Mouse (Mus musculus) intestine, embryonic 14.5 days (tissue): Measurements from ENCODE around the gene Lgals1. TPM values are rescaled to one million over a fixed set of nuclear protein-coding genes. Genes with fewer than 3 reads are reported as not detected.

ENCODE experiments used
- ATAC-seq: fragments of 200-750 bp; cut with Nextera tagmentation; replicated peaks from 2 replicates; pipeline ENCODE4 v1.8.0; 2017; ENCODE audit warnings: low read depth, moderate number of reproducible peaks, moderate TSS enrichment, moderate library complexity; ENCODE audit not compliant: low FRiP score, low TSS enrichment
- DNase-seq: peaks from one replicate; pipeline ENCODE4 v3.0.0-alpha.2; 2018; ENCODE audit warnings: low spot score
- H3K27ac ChIP-seq: fragments of 300-500 bp; sonication (generic); 2 replicates; pipeline ENCODE4 v1.5.1; 2014; ENCODE audit warnings: low read depth, mild to moderate bottlenecking, control low read depth
- H3K27me3 ChIP-seq: fragments of 300-500 bp; sonication (generic); replicated peaks from 2 replicates; pipeline ENCODE4 v1.6.1; 2014; ENCODE audit warnings: low read length, control low read depth; ENCODE audit not compliant: control insufficient read depth, insufficient read depth
- H3K36me3 ChIP-seq: fragments of 300-500 bp; sonication (generic); 2 replicates; pipeline ENCODE4 v1.6.1; 2014; ENCODE audit warnings: low read length, control low read depth; ENCODE audit not compliant: control insufficient read depth, insufficient read depth
- H3K4me1 ChIP-seq: fragments of 300-500 bp; sonication (generic); replicated peaks from 2 replicates; pipeline ENCODE4 v1.6.1; 2014; ENCODE audit warnings: low read length, control low read depth, mixed read lengths; ENCODE audit not compliant: control insufficient read depth, insufficient read depth
- H3K4me2 ChIP-seq: fragments of 300-500 bp; sonication (generic); 2 replicates; pipeline ENCODE4 v1.6.1; 2014; ENCODE audit warnings: low read length
- H3K4me3 ChIP-seq: fragments of 300-500 bp; sonication (generic); 2 replicates; pipeline ENCODE4 v1.5.1; 2014; ENCODE audit warnings: low read depth, low read length, control low read depth, mixed read lengths
- H3K9ac ChIP-seq: fragments of 300-500 bp; sonication (generic); 2 replicates; pipeline ENCODE4 v1.6.1; 2014; ENCODE audit warnings: mild to moderate bottlenecking, low read length
- H3K9me3 ChIP-seq: fragments of 300-500 bp; sonication (generic); 2 replicates; pipeline ENCODE4 v1.6.1; 2016; ENCODE audit warnings: low read length, control low read depth; ENCODE audit not compliant: control insufficient read depth
- WGBS: fragments of 180-500 bp; shearing (Covaris S2); extraction: QIAGEN DNeasy Blood & Tissue Kit; methylation state at CpG from one replicate; pipeline ENCODE4 v1.1.7; 2014; 5-methylcytosine and 5-hydroxymethylcytosine counted together
- polyA plus RNA-seq: library from polyadenylated mRNA; unstranded; fragments of >200 nt; fragmentation: Nextera tagmentation; extraction: Ambion mirVana; gene quantifications from 2 replicates; pipeline ENCODE4 v1.2.1, GENCODE M21; 2014

The Lgals1 gene
- polyA plus RNA-seq, 1 experiment from 2014 or later: 1,194 TPM

GRCm38 (mm10) chr15:78927021-78927787 is 679 bp downstream of the Lgals1 start:
- H3K4me3 ChIP-seq: peak overlapping the region; percentile 64
- peaks cover 16% of the 10 kb centered on the region for H3K36me3 ChIP-seq
- no peaks in the 10 kb centered on the region for H3K9me3 ChIP-seq
- H3K9ac ChIP-seq: peak overlapping the region; percentile 61
- ATAC-seq (no peak), DNase-seq (peak; percentile 64)
- peak overlapping the region; percentile 92 for H3K4me2 ChIP-seq
- WGBS: 16% methylated on average over 15 of the region's 15 CpGs
- peaks cover 23% of the 10 kb centered on the region for H3K4me1 ChIP-seq
- H3K27me3 ChIP-seq: no peaks in the 10 kb centered on the region
- H3K27ac ChIP-seq: peak overlapping the region; percentile 94

GRCm38 (mm10) chr15:78927788-78928457 is 1.4 kb downstream of the Lgals1 start:
- peaks cover 16% of the 10 kb centered on the region for H3K36me3 ChIP-seq
- peak overlapping the region; percentile 64 for H3K4me3 ChIP-seq
- under 1% methylated on average over 35 of the region's 35 CpGs for WGBS
- H3K9me3 ChIP-seq: no peaks in the 10 kb centered on the region
- peaks cover 23% of the 10 kb centered on the region for H3K4me1 ChIP-seq
- ATAC-seq: peak; percentile 59
- peak overlapping the region; percentile 61 for H3K9ac ChIP-seq
- peak overlapping the region; percentile 92 for H3K4me2 ChIP-seq
- no peaks in the 10 kb centered on the region for H3K27me3 ChIP-seq
- DNase-seq: peak; percentile 88
- peak overlapping the region; percentile 94 for H3K27ac ChIP-seq

GRCm38 (mm10) chr15:78928539-78928938 is 2.0 kb downstream of the Lgals1 start:
- ATAC-seq: peak; percentile 5; the same call in 1 of the 2 replicates
- DNase-seq: no peak
- Histone ChIP-seq H3K36me3 (peaks cover 16% of the 10 kb centered on the region), H3K4me1 (peaks cover 23% of the 10 kb centered on the region), H3K4me2 (peak overlapping the region; percentile 92), H3K27ac (peak overlapping the region; percentile 94; the same call in 1 of the 2 replicates), H3K9me3 (no peaks in the 10 kb centered on the region), H3K9ac (peak overlapping the region; percentile 61; the same call in 1 of the 2 replicates), H3K4me3 (peak overlapping the region; percentile 64), H3K27me3 (no peaks in the 10 kb centered on the region)
- WGBS: 44% methylated on average over 8 of the region's 8 CpGs

- no peak overlapping the region for H3K9ac ChIP-seq
- no peak overlapping the region for H3K4me2 ChIP-seq
- DNase-seq: no peak
- H3K4me1 ChIP-seq: peaks cover 20% of the 10 kb centered on the region
- ATAC-seq: no peak
- no peak overlapping the region for H3K4me3 ChIP-seq
- 94% methylated on average over 6 of the region's 6 CpGs for WGBS
- no peak overlapping the region for H3K27ac ChIP-seq
- no peaks in the 10 kb centered on the region for H3K9me3 ChIP-seq
- peaks cover 16% of the 10 kb centered on the region for H3K36me3 ChIP-seq
- H3K27me3 ChIP-seq: no peaks in the 10 kb centered on the region
Measured at GRCm38 (mm10) chr15:78930192-78930706, 3.7 kb downstream of the Lgals1 start.

- peaks cover 16% of the 10 kb centered on the region for H3K36me3 ChIP-seq
- no peak overlapping the region for H3K4me3 ChIP-seq
- H3K4me2 ChIP-seq: no peak overlapping the region
- no peaks in the 10 kb centered on the region for H3K27me3 ChIP-seq
- H3K4me1 ChIP-seq: peaks cover 18% of the 10 kb centered on the region
- DNase-seq (no peak), ATAC-seq (no peak)
- H3K27ac ChIP-seq: no peak overlapping the region
- WGBS: 87% methylated on average over 7 of the region's 7 CpGs
- no peak overlapping the region for H3K9ac ChIP-seq
- H3K9me3 ChIP-seq: no peaks in the 10 kb centered on the region
Measured at GRCm38 (mm10) chr15:78930801-78931426, 4.4 kb downstream of the Lgals1 start.

- DNase-seq: peak; percentile 57
- Histone ChIP-seq H3K36me3 (peaks cover 16% of the 10 kb centered on the region), H3K27me3 (no peaks in the 10 kb centered on the region), H3K4me1 (peaks cover 15% of the 10 kb centered on the region), H3K27ac (no peak overlapping the region), H3K4me2 (no peak overlapping the region), H3K4me3 (no peak overlapping the region), H3K9me3 (no peaks in the 10 kb centered on the region), H3K9ac (no peak overlapping the region)
- ATAC-seq: no peak
- 23% methylated on average over 3 of the region's 3 CpGs for WGBS
Measured at GRCm38 (mm10) chr15:78931577-78931976, 5.1 kb downstream of the Lgals1 start.

GRCm38 (mm10) chr15:78934784-78935320 is 8.3 kb downstream of the Lgals1 start, which contains the start of gene Nol12:
Gene Nol12, plus strand, starts transcription at chr15:78934933.
- peak; percentile 81 for ATAC-seq
- peak within 1 kb of the TSS; percentile 64 for H3K4me2 ChIP-seq
- WGBS: under 1% methylated on average over 42 of the region's 42 CpGs

GRCm38 (mm10) chr15:78936403-78936802 is 9.9 kb downstream of the Lgals1 start:
- peaks cover 9% of the 10 kb centered on the region for H3K4me1 ChIP-seq
- H3K36me3 ChIP-seq: peaks cover 41% of the 10 kb centered on the region
- no peak for DNase-seq
- no peak overlapping the region for H3K4me2 ChIP-seq
- H3K27me3 ChIP-seq: no peaks in the 10 kb centered on the region
- no peak overlapping the region for H3K27ac ChIP-seq
- no peak overlapping the region for H3K9ac ChIP-seq
- H3K9me3 ChIP-seq: no peaks in the 10 kb centered on the region
- ATAC-seq: no peak
- 92% methylated on average over 12 of the region's 12 CpGs for WGBS
- H3K4me3 ChIP-seq: no peak overlapping the region

More at GRCm38 (mm10) chr15:78934784-78935320, 8.3 kb downstream of the Lgals1 start, which contains the start of gene Nol12:
- peak; percentile 94 for DNase-seq
- Histone ChIP-seq H3K27me3 (no peaks in the 10 kb centered on the region), H3K27ac (peak within 1 kb of the TSS; percentile 82), H3K4me1 (peaks cover 11% of the 10 kb centered on the region), H3K9ac (peak within 1 kb of the TSS; percentile 67), H3K36me3 (peaks cover 34% of the 10 kb centered on the region), H3K4me3 (peak within 1 kb of the TSS; percentile 94), H3K9me3 (no peaks in the 10 kb centered on the region)
